Mouse (Mus musculus) neural tube, embryonic 15.5 days (tissue): ENCODE results near the gene Pgam1. TPM values are rescaled to one million over a fixed set of nuclear protein-coding genes. Genes with fewer than 3 reads are reported as not detected.
A peak's percentile ranks its signal among the peaks of the same experiment; 100 is the strongest.
"Not testable (repeated sequence)": the region's sequence is repeated elsewhere in the genome, so short reads cannot be mapped to it uniquely, and the experiment has no call there.

Experiments
- ATAC-seq: fragments of 200-750 bp; cut with Nextera tagmentation; 2 replicates; pipeline ENCODE4 v1.8.0; 2017; ENCODE audit warnings: mild to moderate bottlenecking, moderate TSS enrichment, moderate library complexity; ENCODE audit not compliant: low FRiP score
- H3K27ac ChIP-seq: fragments of 300-500 bp; sonication (generic); replicated peaks from 2 replicates; pipeline ENCODE4 v1.5.1; 2015; ENCODE audit warnings: mild to moderate bottlenecking, inconsistent platforms
- H3K27me3 ChIP-seq: fragments of 300-500 bp; sonication (generic); replicated peaks from 2 replicates; pipeline ENCODE4 v1.6.1; 2015; ENCODE audit warnings: inconsistent platforms
- H3K36me3 ChIP-seq: fragments of 300-500 bp; sonication (generic); 2 replicates; pipeline ENCODE4 v1.6.1; 2015; ENCODE audit warnings: inconsistent platforms
- H3K4me1 ChIP-seq: fragments of 300-500 bp; sonication (generic); 2 replicates; pipeline ENCODE4 v1.6.1; 2015; ENCODE audit warnings: inconsistent platforms
- H3K4me2 ChIP-seq: fragments of 300-500 bp; sonication (generic); 2 replicates; pipeline ENCODE4 v1.6.1; 2015; ENCODE audit warnings: inconsistent platforms, mild to moderate bottlenecking, moderate library complexity
- H3K4me3 ChIP-seq: fragments of 300-500 bp; sonication (generic); replicated peaks from 2 replicates; pipeline ENCODE4 v1.5.1; 2015; ENCODE audit warnings: mild to moderate bottlenecking, inconsistent platforms
- H3K9ac ChIP-seq: fragments of 300-500 bp; sonication (generic); replicated peaks from 2 replicates; pipeline ENCODE4 v1.6.1; 2015; ENCODE audit warnings: mild to moderate bottlenecking, inconsistent platforms
- H3K9me3 ChIP-seq: fragments of 300-500 bp; sonication (generic); replicated peaks from 2 replicates; pipeline ENCODE4 v1.6.1; 2016; ENCODE audit warnings: inconsistent platforms
- WGBS: fragments of 180-500 bp; shearing (Covaris S2); methylation state at CpG from one replicate; pipeline ENCODE4 v1.1.7; 2015; ENCODE audit warnings: mixed read lengths; 5-methylcytosine and 5-hydroxymethylcytosine counted together
- polyA plus RNA-seq: library from polyadenylated mRNA; unstranded; fragments of >200 nt; fragmentation: Nextera tagmentation; extraction: Ambion mirVana; gene quantifications from 2 replicates; pipeline ENCODE4 v1.2.1, GENCODE M21; 2015

Pgam1 gene
- polyA plus RNA-seq, 1 experiment from 2014 or later: 540 TPM

DNA sequence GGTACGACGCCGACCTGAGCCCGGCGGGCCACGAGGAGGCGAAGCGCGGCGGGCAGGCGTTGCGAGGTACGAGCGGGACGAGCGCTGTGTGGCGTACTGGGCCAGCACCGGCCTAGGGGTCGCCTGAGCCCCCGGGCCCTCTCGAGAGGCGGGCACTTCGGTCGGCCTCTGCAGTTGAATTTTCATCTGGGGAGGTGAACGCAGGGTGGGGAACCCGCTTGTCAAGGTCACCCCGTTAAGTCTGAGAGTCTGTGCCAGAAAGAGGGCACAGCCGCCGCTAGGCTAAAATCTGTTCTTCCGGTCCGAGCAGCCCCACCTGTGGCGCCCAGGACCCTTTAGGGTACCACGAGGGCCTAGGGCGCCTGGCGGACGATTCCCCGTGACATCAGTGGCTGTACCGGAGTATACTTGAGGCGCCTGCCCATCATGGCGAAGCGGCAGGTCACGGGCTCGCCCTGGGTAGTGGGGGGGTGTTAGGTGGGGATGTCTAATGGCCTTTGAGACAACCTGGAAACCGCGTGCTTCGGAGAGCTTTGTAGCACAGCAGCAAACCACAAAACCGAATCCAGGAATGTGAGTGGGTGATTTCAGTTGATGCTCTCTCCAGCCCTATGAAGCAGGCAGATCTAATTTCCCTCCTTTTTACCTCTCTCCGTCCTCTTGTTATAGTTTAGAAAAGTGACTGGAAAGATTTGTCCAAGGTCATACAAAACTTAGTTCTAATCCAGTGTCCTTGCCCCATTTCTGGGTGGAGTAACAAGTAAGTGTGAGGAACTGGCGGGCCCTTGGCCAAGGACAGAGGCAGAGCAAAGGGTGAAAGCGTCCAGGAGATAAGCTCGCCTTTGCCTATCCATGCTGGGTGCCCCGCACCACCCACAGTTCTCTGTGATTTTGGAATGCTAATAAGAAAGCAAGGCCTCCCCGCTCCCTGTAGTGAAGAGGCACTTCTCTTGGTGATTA lies 678 bp downstream of the Pgam1 start:
- Histone ChIP-seq H3K36me3 (peaks cover 22% of the 10 kb centered on the region), H3K9me3 (no peaks in the 10 kb centered on the region), H3K27ac (peak overlapping the region; percentile 90), H3K27me3 (no peaks in the 10 kb centered on the region), H3K9ac (peak overlapping the region; percentile 87), H3K4me1 (peaks cover 29% of the 10 kb centered on the region), H3K4me2 (peak overlapping the region; percentile 92), H3K4me3 (peak overlapping the region; percentile 74)
- WGBS: under 1% methylated on average over 52 of the region's 53 CpGs
- ATAC-seq: peak; percentile 79

DNA sequence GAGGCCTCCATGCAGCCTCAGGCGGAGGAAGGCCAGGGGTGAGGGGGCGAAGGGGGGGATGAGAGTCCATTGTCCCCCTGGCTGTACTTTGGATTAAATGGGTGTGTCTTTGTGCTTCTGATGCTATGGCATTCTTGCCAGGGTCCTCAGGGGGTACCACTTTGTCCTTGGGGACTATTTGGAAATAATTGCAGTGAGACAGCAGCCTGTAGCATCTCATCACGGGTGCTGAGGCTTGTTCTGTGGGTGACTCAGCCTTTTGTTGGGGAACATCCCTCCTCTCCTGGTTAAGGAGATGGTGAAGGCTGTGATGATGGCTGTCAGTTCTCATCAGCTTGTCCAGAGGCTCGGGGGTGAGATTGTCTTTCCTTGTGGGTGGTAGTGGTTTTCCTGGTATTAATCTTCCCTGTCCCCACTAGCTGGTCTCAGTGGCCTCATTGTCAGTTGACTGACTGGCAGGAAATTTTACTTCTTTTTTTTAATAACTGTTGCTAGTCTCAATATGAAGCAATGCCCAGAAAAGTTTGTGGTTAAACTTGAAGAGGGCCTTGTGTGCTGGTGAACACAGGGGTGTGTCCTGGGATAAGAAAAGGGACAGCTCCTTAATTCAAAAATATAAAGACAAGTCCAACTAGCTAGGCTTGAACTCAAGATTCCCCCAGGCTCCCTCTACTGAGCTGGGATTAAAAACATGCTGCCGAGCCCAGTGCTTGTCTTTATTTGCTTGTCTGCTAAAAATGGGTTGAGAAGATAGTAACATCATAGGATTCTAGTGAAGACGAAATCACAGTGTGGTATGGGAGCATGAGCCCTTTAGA lies 2.3 kb downstream of the Pgam1 start:
- Histone ChIP-seq H3K4me1 (peaks cover 29% of the 10 kb centered on the region), H3K9me3 (no peaks in the 10 kb centered on the region), H3K4me3 (peak overlapping the region; percentile 74), H3K27ac (no peak overlapping the region), H3K4me2 (peak overlapping the region; percentile 92), H3K9ac (peak overlapping the region; percentile 87; the same call in 1 of the 2 replicates), H3K36me3 (peaks cover 28% of the 10 kb centered on the region), H3K27me3 (no peaks in the 10 kb centered on the region)
- WGBS: 43% methylated on average over 6 of the region's 6 CpGs
- ATAC-seq: no peak

DNA sequence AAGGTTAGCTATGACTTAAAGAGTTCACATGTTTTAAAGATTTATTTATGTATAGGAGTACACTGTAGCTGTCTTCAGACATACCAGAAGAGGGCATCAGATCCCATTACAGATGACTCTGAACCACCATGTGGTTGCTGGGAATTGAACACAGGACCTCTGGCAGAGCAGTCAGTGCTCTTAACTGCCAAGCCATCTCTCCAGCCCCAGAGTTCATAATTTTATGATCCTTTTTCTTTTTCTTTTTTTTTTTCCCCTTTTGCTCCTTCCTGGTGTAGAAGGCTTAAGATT lies 2.8 kb downstream of the Pgam1 start:
- H3K27ac ChIP-seq, H3K9me3 ChIP-seq, H3K4me3 ChIP-seq, H3K27me3 ChIP-seq, H3K9ac ChIP-seq, ATAC-seq: not testable (repeated sequence)
- peaks cover 29% of the 10 kb centered on the region for H3K4me1 ChIP-seq
- peak overlapping the region; percentile 92; the same call in 1 of the 2 replicates for H3K4me2 ChIP-seq
- peaks cover 34% of the 10 kb centered on the region for H3K36me3 ChIP-seq

DNA sequence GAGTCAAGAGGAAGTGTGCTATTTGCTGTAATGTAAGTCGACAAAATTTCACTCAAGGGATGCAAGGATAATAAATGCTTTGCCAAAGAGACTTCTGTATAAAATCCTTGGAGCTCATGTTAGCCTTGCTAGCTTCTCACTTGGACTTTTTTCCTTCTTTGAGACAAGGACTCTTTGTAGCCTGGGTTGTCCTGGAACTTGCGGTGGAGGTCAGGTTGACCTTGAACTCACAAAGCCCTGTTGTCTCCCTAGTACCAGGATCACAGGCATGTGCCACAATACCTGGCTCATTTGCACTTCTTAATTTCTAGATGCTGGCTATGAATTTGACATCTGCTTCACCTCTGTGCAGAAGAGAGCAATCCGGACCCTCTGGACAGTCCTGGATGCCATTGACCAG lies 3.6 kb downstream of the Pgam1 start:
- Histone ChIP-seq H3K36me3 (peaks cover 39% of the 10 kb centered on the region), H3K4me2 (no peak overlapping the region), H3K27ac (no peak overlapping the region), H3K4me3 (no peak overlapping the region), H3K27me3 (no peaks in the 10 kb centered on the region), H3K9ac (no peak overlapping the region), H3K9me3 (no peaks in the 10 kb centered on the region), H3K4me1 (peaks cover 29% of the 10 kb centered on the region)
- 86% methylated on average over 3 of the region's 3 CpGs for WGBS
- no peak for ATAC-seq

DNA sequence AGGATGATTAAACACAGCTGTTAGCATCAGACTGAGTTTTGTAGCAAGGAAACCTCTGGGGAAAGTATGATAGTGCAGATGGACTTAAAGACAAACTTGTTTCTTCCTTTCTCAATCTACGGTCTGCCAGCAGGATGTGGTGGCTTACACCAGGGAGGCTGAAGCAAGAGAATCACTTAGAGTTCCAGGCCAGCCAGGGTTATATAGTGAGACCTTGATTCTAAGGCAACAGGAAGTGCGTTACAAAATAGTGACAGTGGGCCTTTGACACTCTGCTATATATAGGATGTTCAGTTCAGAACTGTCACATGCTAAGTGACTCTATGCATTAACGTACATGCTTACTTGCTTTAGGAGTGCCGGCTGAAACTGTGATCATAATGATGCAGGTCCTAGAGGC lies 5.1 kb downstream of the Pgam1 start:
- H3K27me3 ChIP-seq: no peaks in the 10 kb centered on the region
- no peak overlapping the region for H3K9ac ChIP-seq
- peaks cover 29% of the 10 kb centered on the region for H3K4me1 ChIP-seq
- WGBS: 87% methylated on average over 4 of the region's 4 CpGs
- no peak for ATAC-seq
- H3K4me3 ChIP-seq: no peak overlapping the region
- H3K9me3 ChIP-seq: no peaks in the 10 kb centered on the region
- no peak overlapping the region for H3K27ac ChIP-seq
- no peak overlapping the region for H3K4me2 ChIP-seq
- peaks cover 42% of the 10 kb centered on the region for H3K36me3 ChIP-seq

DNA sequence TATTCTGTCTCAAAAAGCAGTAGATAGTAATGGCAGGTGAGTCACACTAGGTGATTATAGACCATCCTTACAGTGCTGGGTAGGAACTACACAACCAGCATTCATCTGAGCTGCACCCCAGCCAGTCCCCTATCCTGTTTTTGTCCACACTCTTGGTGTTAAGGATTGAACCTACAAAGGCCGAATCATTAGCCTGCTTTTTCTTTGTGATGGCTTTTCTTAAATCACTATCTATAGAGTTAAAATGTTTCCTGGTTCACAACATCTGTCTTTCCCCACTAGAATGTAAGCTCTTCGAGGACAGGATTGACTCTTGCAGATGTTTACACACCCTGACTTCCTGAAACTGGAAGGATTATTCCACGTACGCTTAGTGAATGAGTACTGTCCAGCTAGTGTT lies 7.7 kb downstream of the Pgam1 start:
- 80% methylated on average over 4 of the region's 4 CpGs for WGBS

DNA sequence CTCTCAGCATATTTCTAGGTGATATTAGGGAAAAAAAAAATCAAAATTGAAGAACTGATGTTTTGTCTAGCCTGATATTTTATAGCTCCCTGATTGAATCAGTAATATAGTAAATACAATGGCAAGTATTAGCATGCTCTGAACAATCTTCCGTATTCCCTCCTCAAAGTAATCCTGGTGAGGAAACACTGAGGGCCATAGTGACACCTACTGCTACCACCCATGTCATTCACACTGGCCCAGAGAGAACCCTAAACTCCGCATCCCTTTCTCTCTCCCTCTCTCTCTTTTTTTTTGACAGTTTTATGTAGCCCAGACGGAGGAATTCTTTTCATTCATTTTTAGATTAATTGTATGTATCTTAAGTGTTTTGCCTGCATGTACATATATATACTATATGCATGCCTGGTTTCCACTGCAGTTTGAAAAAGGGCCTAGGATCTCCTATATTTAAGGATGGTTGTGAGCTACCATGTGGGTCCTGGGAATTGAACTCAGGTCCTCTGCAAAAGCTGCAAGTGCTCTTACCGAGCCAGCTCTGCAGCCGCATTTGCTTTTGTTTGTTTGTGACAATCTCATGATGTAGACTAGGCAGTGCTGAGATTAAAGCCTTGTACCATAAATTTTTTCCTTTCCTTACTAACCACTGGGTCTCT lies 8.8 kb downstream of the Pgam1 start:
- ATAC-seq: no peak
- WGBS: 83% methylated on average over 5 of the region's 5 CpGs
- H3K4me3 ChIP-seq: no peak overlapping the region
- no peak overlapping the region for H3K27ac ChIP-seq
- no peak overlapping the region for H3K4me2 ChIP-seq
- H3K36me3 ChIP-seq: peaks cover 61% of the 10 kb centered on the region
- no peak overlapping the region for H3K9ac ChIP-seq
- no peaks in the 10 kb centered on the region for H3K9me3 ChIP-seq
- no peaks in the 10 kb centered on the region for H3K4me1 ChIP-seq
- H3K27me3 ChIP-seq: no peaks in the 10 kb centered on the region

More for the DNA sequence above, 7.7 kb downstream of the Pgam1 start:
- no peak for ATAC-seq
- H3K36me3 ChIP-seq: peaks cover 58% of the 10 kb centered on the region
- H3K4me2 ChIP-seq: no peak overlapping the region
- no peaks in the 10 kb centered on the region for H3K27me3 ChIP-seq
- no peak overlapping the region for H3K4me3 ChIP-seq
- H3K9ac ChIP-seq: no peak overlapping the region
- H3K4me1 ChIP-seq: peaks cover 8% of the 10 kb centered on the region
- H3K27ac ChIP-seq: no peak overlapping the region
- H3K9me3 ChIP-seq: no peaks in the 10 kb centered on the region

DNA sequence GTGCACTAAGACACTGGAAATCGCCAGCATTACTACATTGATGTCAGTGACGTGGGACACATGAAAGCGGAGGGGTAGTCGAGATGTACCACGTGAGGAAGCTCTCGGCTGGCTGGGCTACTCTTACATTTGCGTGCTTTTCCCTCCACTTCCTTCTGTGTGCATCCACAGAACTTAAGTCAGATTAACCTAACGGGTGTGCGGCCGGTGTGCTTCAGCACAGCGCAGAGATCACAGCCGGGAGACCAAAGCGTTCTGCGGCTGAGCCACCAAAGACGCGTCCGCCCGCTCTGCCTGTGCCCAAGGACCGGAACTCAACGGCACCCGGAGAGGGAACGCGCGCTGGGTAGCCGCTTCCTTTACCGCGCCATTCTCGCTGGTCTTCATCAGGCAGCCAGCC lies 21.0 kb downstream of the Pgam1 start:
- peak overlapping the region; percentile 88 for H3K4me3 ChIP-seq

DNA sequence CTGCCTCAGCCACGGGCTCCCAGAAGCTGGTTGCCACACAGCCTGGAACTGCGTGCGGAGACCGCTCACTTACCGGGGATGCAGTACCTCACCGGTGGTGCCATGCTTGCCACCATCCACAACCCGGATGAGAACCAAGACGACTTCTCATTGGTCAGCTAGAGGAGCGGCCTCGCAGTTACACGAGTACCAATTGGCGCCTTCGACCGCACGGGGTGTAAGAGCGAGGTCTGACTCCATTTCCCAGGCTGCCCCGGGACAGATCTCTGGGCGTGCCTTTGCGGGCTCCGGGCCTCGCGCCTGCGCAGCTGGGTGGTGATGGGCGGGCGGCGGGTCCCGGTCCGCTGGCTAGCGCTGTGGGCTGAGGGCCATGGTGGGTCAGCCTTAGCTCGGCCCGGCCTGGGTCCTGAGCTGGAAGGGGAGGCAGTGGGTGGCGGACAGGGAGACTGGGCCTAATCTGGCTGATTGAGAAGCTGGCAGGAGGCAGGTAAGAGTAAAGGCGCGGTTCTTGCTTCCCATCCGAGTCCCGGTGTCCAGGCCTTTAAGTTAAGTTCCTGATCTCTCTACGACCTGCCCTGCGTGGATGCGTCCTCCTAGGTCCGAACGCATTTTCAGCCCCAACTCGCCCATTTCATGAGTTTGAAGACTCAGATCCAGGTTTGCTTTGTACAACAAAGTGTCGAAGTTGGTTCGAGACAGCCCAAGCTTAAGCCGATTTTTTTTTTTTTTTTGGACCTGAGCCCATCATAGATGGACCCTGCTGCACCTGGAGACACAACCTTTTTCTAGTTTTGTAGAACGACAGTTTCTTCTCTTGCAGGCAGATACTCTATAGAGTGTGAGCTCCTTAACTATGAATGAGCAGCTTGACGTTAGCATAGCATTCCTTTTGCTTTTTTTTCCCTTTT lies 21.7 kb downstream of the Pgam1 start, which contains the start of the genes Exosc1 and Zdhhc16:
Gene Exosc1 (minus strand): TSS at position 245 of the 908 bp plus-strand sequence.
Gene Zdhhc16 (plus strand): TSS at position 302 of the 908 bp plus-strand sequence.
- ATAC-seq: peak; percentile 100
- under 1% methylated on average over 47 of the region's 47 CpGs for WGBS

More for the DNA sequence above, 21.0 kb downstream of the Pgam1 start:
- Histone ChIP-seq H3K4me1 (peaks cover 27% of the 10 kb centered on the region), H3K36me3 (peaks cover 29% of the 10 kb centered on the region), H3K9me3 (no peaks in the 10 kb centered on the region), H3K4me2 (peak overlapping the region; percentile 91), H3K27me3 (no peaks in the 10 kb centered on the region), H3K9ac (peak overlapping the region; percentile 75), H3K27ac (peak overlapping the region; percentile 81)
- under 1% methylated on average over 28 of the region's 28 CpGs for WGBS
- ATAC-seq: peak; percentile 30

DNA sequence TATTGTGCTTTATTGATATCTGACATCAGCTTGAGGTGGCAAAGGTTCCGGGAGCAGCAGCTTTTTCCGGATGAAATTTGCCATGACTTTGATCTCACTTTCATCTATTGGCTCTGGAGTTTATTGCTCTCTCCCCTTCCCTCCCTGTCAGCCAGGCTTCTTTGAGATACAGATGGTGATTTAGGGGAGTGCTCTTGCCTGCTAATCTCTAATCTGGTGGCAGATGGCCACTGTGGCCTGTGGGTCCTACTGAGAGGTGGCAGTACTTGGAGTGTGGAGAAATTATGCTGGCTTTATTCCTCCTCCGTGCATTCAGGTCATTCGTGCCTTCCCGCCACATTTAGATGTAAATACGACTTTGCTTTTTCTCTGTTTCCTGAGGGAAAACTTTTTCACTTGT lies 22.4 kb downstream of the Pgam1 start:
- ATAC-seq: no peak
- whole genome bisulfite sequencing: 7% methylated on average over 6 of the region's 6 CpGs
- Histone ChIP-seq H3K27me3 (no peaks in the 10 kb centered on the region), H3K27ac (no peak overlapping the region), H3K9ac (peak overlapping the region; percentile 80), H3K9me3 (no peaks in the 10 kb centered on the region), H3K4me3 (peak overlapping the region; percentile 88), H3K4me1 (peaks cover 27% of the 10 kb centered on the region), H3K4me2 (peak overlapping the region; percentile 78), H3K36me3 (peaks cover 30% of the 10 kb centered on the region)

More for the DNA sequence above, 21.7 kb downstream of the Pgam1 start, which contains the start of the genes Exosc1 and Zdhhc16:
- peak within 1 kb of the TSS; percentile 88 for H3K4me3 ChIP-seq
- H3K27ac ChIP-seq: peak within 1 kb of the TSS; percentile 81
- peaks cover 27% of the 10 kb centered on the region for H3K4me1 ChIP-seq
- no peaks in the 10 kb centered on the region for H3K9me3 ChIP-seq
- no peaks in the 10 kb centered on the region for H3K27me3 ChIP-seq
- H3K9ac ChIP-seq: peak within 1 kb of the TSS; percentile 80
- peak within 1 kb of the TSS; percentile 91 for H3K4me2 ChIP-seq
- peaks cover 29% of the 10 kb centered on the region for H3K36me3 ChIP-seq
